Mouse (Mus musculus): ENCODE results near the gene B4galt3. TPM values are rescaled to one million over a fixed set of nuclear protein-coding genes. Genes with fewer than 3 reads are reported as not detected.
A peak's percentile ranks its signal among the peaks of the same experiment; 100 is the strongest.

B4galt3 gene
- 32.9 and 34.2 TPM in 2 replicates for polyA plus RNA-seq (2015; fragmentation: Nextera tagmentation; extraction: Ambion mirVana)

DNA sequence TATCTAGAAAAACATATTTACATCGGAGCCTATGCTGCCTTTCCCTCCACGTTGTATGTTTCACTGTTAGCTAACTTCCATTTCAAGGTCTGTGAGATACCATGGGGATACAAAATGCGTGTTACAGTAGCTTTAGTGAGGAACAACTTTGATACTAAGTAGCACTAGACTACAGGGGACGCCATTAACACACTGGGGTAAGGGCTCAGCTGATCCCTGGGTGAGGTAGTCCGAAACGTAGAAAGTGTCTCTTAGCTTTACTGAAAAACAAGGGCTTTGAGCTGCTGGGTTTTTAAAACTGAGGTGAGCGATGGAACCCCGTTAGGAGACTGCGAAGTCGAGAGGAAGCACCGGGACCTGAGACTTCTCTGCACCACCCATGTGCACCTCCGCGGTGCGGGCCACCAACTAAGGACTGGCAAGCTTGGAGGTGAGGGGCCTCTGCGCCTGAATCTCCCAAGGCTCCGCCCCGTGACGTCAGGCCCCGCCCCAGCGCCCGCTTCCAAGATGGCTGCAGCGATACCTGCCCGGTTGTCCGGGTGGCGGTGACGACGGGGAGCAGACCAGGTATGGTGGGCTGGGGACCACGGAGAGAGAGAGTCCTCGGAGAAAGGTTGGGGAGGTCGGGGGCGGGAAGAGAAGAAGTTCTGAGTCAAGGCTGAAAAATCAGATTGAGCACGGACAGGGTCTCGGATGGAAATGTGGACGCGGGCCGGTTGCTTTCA lies at the start of gene B4galt3:
Gene B4galt3 (plus strand): TSS at position 481 of the 725 bp plus-strand sequence.
- Histone ChIP-seq H3K4me1 (replicated peaks; ENCODE audit: control insufficient read depth, insufficient read depth) (0 out of 2 replicates have a peak, but pooled peaks cover 2% of the 10 kb centered on the region), H3K4me3 (ENCODE audit: low read depth, low read length) (peak within 1 kb of the TSS; percentile 80), H3K36me3 (ENCODE audit: control insufficient read depth, insufficient read depth, low read length) (peaks cover 4% of the 10 kb centered on the region; the same call in 1 of the 2 replicates), H3K27ac (replicated peaks) (peak within 1 kb of the TSS; percentile 89), H3K4me2 (replicated peaks; ENCODE audit: low read depth) (peak within 1 kb of the TSS; percentile 98), H3K27me3 (ENCODE audit: control insufficient read depth, insufficient read depth, low read length) (no peaks in the 10 kb centered on the region), H3K9ac (ENCODE audit: low read length) (peak within 1 kb of the TSS; percentile 80), H3K9me3 (ENCODE audit: control insufficient read depth, low read length) (no peaks in the 10 kb centered on the region)
- ATAC-seq (ENCODE audit: low FRiP score, low TSS enrichment) (peak; percentile 93), DNase-seq (ENCODE audit: low spot score) (peak; percentile 98)
- TF ChIP-seq CTCF (IDR thresholded peaks at IDR 0.05; ENCODE audit: low read depth) (no peak), EP300 (optimal IDR thresholded peaks at IDR 0.05) (no peak)
- 3% methylated on average over 36 of the region's 36 CpGs for WGBS

GRCm38 (mm10) chr1:171220871-171221270 lies 49.3 kb upstream of the B4galt3 start:
- DNase-seq (ENCODE audit: low spot score) = peak; percentile 87
- Histone ChIP-seq H3K4me2 (replicated peaks; ENCODE audit: low read depth) (peak overlapping the region; percentile 81), H3K36me3 (ENCODE audit: control insufficient read depth, insufficient read depth, low read length) (peaks cover 7% of the 10 kb centered on the region; the same call in 1 of the 2 replicates), H3K27me3 (ENCODE audit: control insufficient read depth, insufficient read depth, low read length) (no peaks in the 10 kb centered on the region), H3K9me3 (ENCODE audit: control insufficient read depth, low read length) (no peaks in the 10 kb centered on the region), H3K27ac (replicated peaks) (no peak overlapping the region), H3K9ac (ENCODE audit: low read length) (no peak overlapping the region), H3K4me1 (replicated peaks; ENCODE audit: control insufficient read depth, insufficient read depth) (peaks cover 4% of the 10 kb centered on the region), H3K4me3 (ENCODE audit: low read depth, low read length) (0 out of 2 replicates have a peak overlapping the region, but pooled peaks have one; percentile 13)
- peak; percentile 22 for ATAC-seq (ENCODE audit: low FRiP score, low TSS enrichment)
- 6% methylated on average over 10 of the region's 10 CpGs for WGBS
- TF ChIP-seq CTCF (IDR thresholded peaks at IDR 0.05; ENCODE audit: low read depth) (peak; percentile 95), EP300 (optimal IDR thresholded peaks at IDR 0.05) (no peak)

- no peak for TF ChIP-seq EP300 (optimal IDR thresholded peaks at IDR 0.05)
- no peak for TF ChIP-seq CTCF (IDR thresholded peaks at IDR 0.05; ENCODE audit: low read depth)
- Histone ChIP-seq H3K4me1 (replicated peaks; ENCODE audit: control insufficient read depth, insufficient read depth) (peaks cover 4% of the 10 kb centered on the region), H3K4me3 (ENCODE audit: low read depth, low read length) (peak overlapping the region; percentile 67), H3K36me3 (ENCODE audit: control insufficient read depth, insufficient read depth, low read length) (peaks cover 7% of the 10 kb centered on the region; the same call in 1 of the 2 replicates), H3K9ac (ENCODE audit: low read length) (peak overlapping the region; percentile 56), H3K4me2 (replicated peaks; ENCODE audit: low read depth) (peak overlapping the region; percentile 81), H3K27ac (replicated peaks) (no peak overlapping the region; the same call in 1 of the 2 replicates), H3K9me3 (ENCODE audit: control insufficient read depth, low read length) (no peaks in the 10 kb centered on the region), H3K27me3 (ENCODE audit: control insufficient read depth, insufficient read depth, low read length) (no peaks in the 10 kb centered on the region)
- no peak for ATAC-seq (ENCODE audit: low FRiP score, low TSS enrichment)
- no peak for DNase-seq (ENCODE audit: low spot score)
- 4% methylated on average over 22 of the region's 22 CpGs for WGBS
Measured at GRCm38 (mm10) chr1:171221281-171222193, 48.6 kb upstream of the B4galt3 start.

- no peaks in the 10 kb centered on the region for H3K27me3 ChIP-seq (ENCODE audit: control insufficient read depth, insufficient read depth, low read length)
- H3K27ac ChIP-seq (replicated peaks) = peak within 1 kb of the TSS; percentile 92
- H3K36me3 ChIP-seq (ENCODE audit: control insufficient read depth, insufficient read depth, low read length) = peaks cover 7% of the 10 kb centered on the region; the same call in 1 of the 2 replicates
- WGBS = 1% methylated on average over 28 of the region's 28 CpGs
- no peaks in the 10 kb centered on the region for H3K9me3 ChIP-seq (ENCODE audit: control insufficient read depth, low read length)
- peak; percentile 98 for ATAC-seq (ENCODE audit: low FRiP score, low TSS enrichment)
- H3K4me1 ChIP-seq (replicated peaks; ENCODE audit: control insufficient read depth, insufficient read depth) = peaks cover 4% of the 10 kb centered on the region
- peak within 1 kb of the TSS; percentile 81 for H3K4me2 ChIP-seq (replicated peaks; ENCODE audit: low read depth)
- DNase-seq (ENCODE audit: low spot score) = peak; percentile 91
- TF ChIP-seq EP300 (optimal IDR thresholded peaks at IDR 0.05) (no peak), CTCF (IDR thresholded peaks at IDR 0.05; ENCODE audit: low read depth) (peak; percentile 86)
- peak within 1 kb of the TSS; percentile 67 for H3K4me3 ChIP-seq (ENCODE audit: low read depth, low read length)
- peak within 1 kb of the TSS; percentile 56 for H3K9ac ChIP-seq (ENCODE audit: low read length)
Measured at GRCm38 (mm10) chr1:171222238-171223155, 47.6 kb upstream of the B4galt3 start, which contains the start of gene Tomm40l. Gene Tomm40l, minus strand, starts transcription at chr1:171222514.

GRCm38 (mm10) chr1:171223168-171223567 lies 47.0 kb upstream of the B4galt3 start:
- ATAC-seq (ENCODE audit: low FRiP score, low TSS enrichment) = no peak
- peak overlapping the region; percentile 48 for H3K4me2 ChIP-seq (replicated peaks; ENCODE audit: low read depth)
- H3K9me3 ChIP-seq (ENCODE audit: control insufficient read depth, low read length) = no peaks in the 10 kb centered on the region
- peaks cover 4% of the 10 kb centered on the region for H3K4me1 ChIP-seq (replicated peaks; ENCODE audit: control insufficient read depth, insufficient read depth)
- TF ChIP-seq CTCF (IDR thresholded peaks at IDR 0.05; ENCODE audit: low read depth) = no peak
- TF ChIP-seq EP300 (optimal IDR thresholded peaks at IDR 0.05) = no peak
- no peak for DNase-seq (ENCODE audit: low spot score)
- no peak overlapping the region for H3K9ac ChIP-seq (ENCODE audit: low read length)
- peaks cover 7% of the 10 kb centered on the region; the same call in 1 of the 2 replicates for H3K36me3 ChIP-seq (ENCODE audit: control insufficient read depth, insufficient read depth, low read length)
- H3K27me3 ChIP-seq (ENCODE audit: control insufficient read depth, insufficient read depth, low read length) = no peaks in the 10 kb centered on the region
- 71% methylated on average over 6 of the region's 6 CpGs for WGBS
- peak overlapping the region; percentile 92 for H3K27ac ChIP-seq (replicated peaks)
- peak overlapping the region; percentile 37 for H3K4me3 ChIP-seq (ENCODE audit: low read depth, low read length)

Measured in stomach, postnatal 0 days (tissue).